In genomic region chr9:17987606-17988005, GRCm38 (mm10) we compare ENCODE assay signal across 10 mouse cellular contexts.
DNase-seq lines count a peak whose midpoint lies in the region; ATAC-seq and TF ChIP-seq lines count a peak whose summit lies in the region.
"Had no signal": no experiment of that assay in that cellular context is flagged by ENCODE, and none has a peak within 500 bp of the region (broad histone marks: within the 10 kb centered on the region; RNA-seq: fewer than 3 reads in every experiment).

No protein-coding gene starts in this region.

- no peak overlapping the region for H3K4me3 ChIP-seq in stomach, postnatal 0 days (ENCODE audit: low read depth, low read length)
- H3K4me3 ChIP-seq in forebrain, embryonic 15.5 days = no peak overlapping the region
- H3K4me3 ChIP-seq: embryonic facial prominence, embryonic 12.5 days; lung, embryonic 15.5 days had no signal

- intact Hi-C loops in heart, postnatal 14 days (cut with DNase I) = no loop called here
- intact Hi-C loops in gastrocnemius, postnatal 14 days (cut with DNase I; ENCODE audit: low total_unique reads) = no loop called here

- H3K9ac ChIP-seq in stomach, postnatal 0 days (ENCODE audit: low read length) = no peak overlapping the region
- no peak overlapping the region for H3K9ac ChIP-seq in forebrain, embryonic 15.5 days (replicated peaks)
- H3K9ac ChIP-seq: embryonic facial prominence, embryonic 12.5 days; lung, embryonic 15.5 days had no signal

- no peaks in the 10 kb centered on the region for H3K36me3 ChIP-seq in stomach, postnatal 0 days (ENCODE audit: control insufficient read depth, insufficient read depth, low read length)
- no peaks in the 10 kb centered on the region for H3K36me3 ChIP-seq in forebrain, embryonic 15.5 days
- H3K36me3 ChIP-seq: embryonic facial prominence, embryonic 12.5 days; lung, embryonic 15.5 days had no signal

- no peak overlapping the region for H3K4me2 ChIP-seq in stomach, postnatal 0 days (replicated peaks; ENCODE audit: low read depth)
- H3K4me2 ChIP-seq in forebrain, embryonic 15.5 days (replicated peaks) = no peak overlapping the region
- H3K4me2 ChIP-seq: embryonic facial prominence, embryonic 12.5 days; lung, embryonic 15.5 days had no signal

- no peak for ATAC-seq in stomach, postnatal 0 days (ENCODE audit: low FRiP score, low TSS enrichment)
- ATAC-seq in forebrain, embryonic 15.5 days (replicated peaks) = no peak

- H3K27ac ChIP-seq in stomach, postnatal 0 days (replicated peaks) = no peak overlapping the region
- no peak overlapping the region for H3K27ac ChIP-seq in forebrain, embryonic 15.5 days (replicated peaks)
- H3K27ac ChIP-seq: embryonic facial prominence, embryonic 12.5 days; lung, embryonic 15.5 days had no signal

- 81% methylated on average over 5 of the region's 5 CpGs for WGBS in stomach, postnatal 0 days
- WGBS in forebrain, embryonic 15.5 days = 84% methylated on average over 5 of the region's 5 CpGs

- H3K27me3 ChIP-seq in stomach, postnatal 0 days (ENCODE audit: control insufficient read depth, insufficient read depth, low read length) = no peaks in the 10 kb centered on the region
- no peaks in the 10 kb centered on the region for H3K27me3 ChIP-seq in forebrain, embryonic 15.5 days
- H3K27me3 ChIP-seq: embryonic facial prominence, embryonic 12.5 days; lung, embryonic 15.5 days had no signal

- TF ChIP-seq CTCF in stomach, postnatal 0 days (IDR thresholded peaks at IDR 0.05; ENCODE audit: low read depth) = no peak

- H3K9me3 ChIP-seq in stomach, postnatal 0 days (ENCODE audit: control insufficient read depth, low read length) = no peaks in the 10 kb centered on the region
- no peaks in the 10 kb centered on the region for H3K9me3 ChIP-seq in forebrain, embryonic 15.5 days
- H3K9me3 ChIP-seq: embryonic facial prominence, embryonic 12.5 days; lung, embryonic 15.5 days had no signal

- no peak for TF ChIP-seq EP300 in stomach, postnatal 0 days (optimal IDR thresholded peaks at IDR 0.05)

- DNase-seq in heart, postnatal 14 days = peak; percentile 22 to 48
- no peak for DNase-seq in heart, adult 9 months (ENCODE audit: low spot score in 2 of 2)
- peak; percentile 5 for DNase-seq in right cerebral cortex, adult 18-20 months
- no peak for DNase-seq in right cerebral cortex, adult 2 months (ENCODE audit: low spot score in 2 of 2)
- peak; percentile 76 for DNase-seq in ZHBTc4 (ENCODE audit: low read depth, low spot score)
- DNase-seq in gastrocnemius, postnatal 14 days = peak; percentile 52
- peak; percentile 19 for DNase-seq in stomach, postnatal 0 days (ENCODE audit: low spot score)

- H3K4me1 ChIP-seq in stomach, postnatal 0 days (replicated peaks; ENCODE audit: control insufficient read depth, insufficient read depth) = no peaks in the 10 kb centered on the region
- no peaks in the 10 kb centered on the region for H3K4me1 ChIP-seq in forebrain, embryonic 15.5 days
- H3K4me1 ChIP-seq: embryonic facial prominence, embryonic 12.5 days; lung, embryonic 15.5 days had no signal

Comparison
In these comparisons a context has a peak if more than half of its experiments do, and no peak if none do; other contexts are left out.
1. DNase-seq: peak in heart, postnatal 14 days (2 of 2), right cerebral cortex, adult 18-20 months (single experiment), ZHBTc4 (single experiment), gastrocnemius, postnatal 14 days (single experiment) and stomach, postnatal 0 days (single experiment); none in heart, adult 9 months (0 of 2) and right cerebral cortex, adult 2 months (0 of 2).